Mouse (Mus musculus): ENCODE data around the gene Thoc2. TPM values are rescaled to one million over a fixed set of nuclear protein-coding genes. Genes with fewer than 3 reads are reported as not detected.

Thoc2 gene
- polyA plus RNA-seq, 1 experiment from 2014 or later = 81.0 TPM

DNA sequence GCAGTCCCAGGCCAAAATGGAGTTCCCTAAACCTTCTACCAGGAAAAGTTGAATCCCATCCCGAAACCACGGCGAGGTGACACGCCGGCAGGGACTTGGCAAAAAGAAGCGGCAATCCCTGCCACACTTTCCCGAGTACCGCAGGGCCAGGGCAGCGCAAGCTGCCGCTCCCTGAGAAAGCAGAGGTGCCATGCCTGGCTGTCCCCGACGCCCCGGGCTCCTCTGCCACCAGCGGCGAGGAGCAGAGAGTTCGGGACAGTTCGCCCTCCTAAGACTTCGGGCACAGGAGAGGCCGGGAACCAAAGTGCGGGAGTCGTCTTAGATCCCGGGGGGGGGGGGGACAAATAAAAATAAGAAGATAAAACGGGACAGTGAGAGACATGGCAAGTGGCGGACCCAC is 9.5 kb downstream of the Thoc2 start:
- peak overlapping the region; percentile 71 for H3K9ac ChIP-seq (ENCODE audit: low read depth, low read length)
- H3K4me2 ChIP-seq (ENCODE audit: low read length) = peak overlapping the region; percentile 71
- peak overlapping the region; percentile 83 for H3K27ac ChIP-seq (ENCODE audit: low read length)
- peak overlapping the region; percentile 65 for H3K4me3 ChIP-seq (ENCODE audit: low read depth, low read length)
- peak; percentile 46 for ATAC-seq
- H3K4me1 ChIP-seq (ENCODE audit: control insufficient read depth, insufficient read depth, low read length) = peaks cover 9% of the 10 kb centered on the region
- H3K9me3 ChIP-seq (replicated peaks; ENCODE audit: control insufficient read depth, low read length, poor library complexity, severe bottlenecking) = no peaks in the 10 kb centered on the region
- 11% methylated on average over 24 of the region's 24 CpGs for whole genome bisulfite sequencing
- H3K36me3 ChIP-seq (ENCODE audit: control insufficient read depth, insufficient read depth, low read length) = no peaks in the 10 kb centered on the region
- H3K27me3 ChIP-seq (ENCODE audit: control insufficient read depth, insufficient read depth, low read depth, low read length) = no peaks in the 10 kb centered on the region

DNA sequence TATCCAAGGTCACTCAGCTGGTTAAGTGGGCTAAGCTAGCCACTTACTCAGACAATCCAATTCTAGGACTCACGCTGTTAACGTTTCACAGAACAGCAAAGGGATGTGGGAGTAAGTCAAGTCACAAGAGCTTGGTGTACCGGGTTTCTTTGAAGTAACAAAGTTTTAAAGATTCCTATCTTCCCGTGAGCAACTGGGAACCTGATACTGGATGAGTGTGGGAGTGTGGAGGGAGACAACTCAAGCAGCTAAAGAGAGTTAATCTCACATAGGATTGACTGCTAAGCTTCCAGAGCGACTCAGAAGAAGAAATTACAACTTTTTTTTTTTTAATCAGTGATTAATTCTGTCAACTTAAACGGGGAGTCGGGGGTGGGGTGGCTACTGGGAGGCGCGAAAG is 10.0 kb downstream of the Thoc2 start:
- ATAC-seq = no peak

GRCm38 (mm10) chrX:41884759-41885505 is 35.5 kb downstream of the Thoc2 start:
- no peak overlapping the region for H3K27ac ChIP-seq (ENCODE audit: low read length)
- no peaks in the 10 kb centered on the region for H3K27me3 ChIP-seq (ENCODE audit: control insufficient read depth, insufficient read depth, low read depth, low read length)
- H3K9me3 ChIP-seq (replicated peaks; ENCODE audit: control insufficient read depth, low read length, poor library complexity, severe bottlenecking) = no peaks in the 10 kb centered on the region
- H3K9ac ChIP-seq (ENCODE audit: low read depth, low read length) = no peak overlapping the region
- no peaks in the 10 kb centered on the region for H3K4me1 ChIP-seq (ENCODE audit: control insufficient read depth, insufficient read depth, low read length)
- no peak overlapping the region for H3K4me2 ChIP-seq (ENCODE audit: low read length)
- 64% methylated on average over 4 of the region's 4 CpGs for WGBS
- ATAC-seq = no peak
- H3K36me3 ChIP-seq (ENCODE audit: control insufficient read depth, insufficient read depth, low read length) = no peaks in the 10 kb centered on the region
- H3K4me3 ChIP-seq (ENCODE audit: low read depth, low read length) = no peak overlapping the region

More for the DNA sequence above, 10.0 kb downstream of the Thoc2 start:
- Histone ChIP-seq H3K4me1 (ENCODE audit: control insufficient read depth, insufficient read depth, low read length) (peaks cover 9% of the 10 kb centered on the region), H3K9ac (ENCODE audit: low read depth, low read length) (no peak overlapping the region; the same call in 1 of the 2 replicates), H3K4me2 (ENCODE audit: low read length) (peak overlapping the region; percentile 71), H3K4me3 (ENCODE audit: low read depth, low read length) (peak overlapping the region; percentile 65), H3K9me3 (replicated peaks; ENCODE audit: control insufficient read depth, low read length, poor library complexity, severe bottlenecking) (no peaks in the 10 kb centered on the region), H3K27ac (ENCODE audit: low read length) (no peak overlapping the region), H3K27me3 (ENCODE audit: control insufficient read depth, insufficient read depth, low read depth, low read length) (no peaks in the 10 kb centered on the region), H3K36me3 (ENCODE audit: control insufficient read depth, insufficient read depth, low read length) (no peaks in the 10 kb centered on the region)
- WGBS = 11% methylated on average over 9 of the region's 9 CpGs

DNA sequence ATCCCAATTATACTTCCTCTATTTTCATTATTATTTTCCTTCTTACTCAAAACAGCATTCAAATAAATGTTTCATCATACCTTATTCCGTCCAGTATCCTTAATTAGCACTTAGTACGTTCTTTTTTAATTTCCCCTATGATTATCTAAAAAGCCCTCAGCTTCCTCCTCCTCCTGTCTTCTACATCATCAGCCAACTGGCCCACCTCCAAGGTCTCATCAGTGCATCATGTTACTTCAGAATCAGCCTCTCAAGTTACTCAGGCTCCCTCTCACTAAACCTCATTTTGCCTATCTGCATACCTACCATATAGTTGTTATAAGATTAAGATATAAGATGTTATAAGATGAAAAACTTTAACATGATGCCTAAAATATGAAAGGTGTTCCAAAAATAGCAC is 43.9 kb downstream of the Thoc2 start:
- H3K4me2 ChIP-seq (ENCODE audit: low read length) = no peak overlapping the region
- no peak for ATAC-seq
- H3K4me3 ChIP-seq (ENCODE audit: low read depth, low read length) = no peak overlapping the region
- H3K9ac ChIP-seq (ENCODE audit: low read depth, low read length) = no peak overlapping the region
- 92% methylated on average over 2 of the region's 2 CpGs for WGBS
- no peaks in the 10 kb centered on the region for H3K4me1 ChIP-seq (ENCODE audit: control insufficient read depth, insufficient read depth, low read length)
- no peaks in the 10 kb centered on the region for H3K9me3 ChIP-seq (replicated peaks; ENCODE audit: control insufficient read depth, low read length, poor library complexity, severe bottlenecking)
- no peaks in the 10 kb centered on the region for H3K36me3 ChIP-seq (ENCODE audit: control insufficient read depth, insufficient read depth, low read length)
- no peak overlapping the region for H3K27ac ChIP-seq (ENCODE audit: low read length)
- H3K27me3 ChIP-seq (ENCODE audit: control insufficient read depth, insufficient read depth, low read depth, low read length) = no peaks in the 10 kb centered on the region

- Histone ChIP-seq H3K4me2 (ENCODE audit: low read length) (no peak overlapping the region), H3K4me3 (ENCODE audit: low read depth, low read length) (no peak overlapping the region), H3K36me3 (ENCODE audit: control insufficient read depth, insufficient read depth, low read length) (no peaks in the 10 kb centered on the region), H3K9me3 (replicated peaks; ENCODE audit: control insufficient read depth, low read length, poor library complexity, severe bottlenecking) (no peaks in the 10 kb centered on the region), H3K27ac (ENCODE audit: low read length) (no peak overlapping the region), H3K27me3 (ENCODE audit: control insufficient read depth, insufficient read depth, low read depth, low read length) (no peaks in the 10 kb centered on the region), H3K9ac (ENCODE audit: low read depth, low read length) (no peak overlapping the region), H3K4me1 (ENCODE audit: control insufficient read depth, insufficient read depth, low read length) (no peaks in the 10 kb centered on the region)
- ATAC-seq = no peak
Measured at GRCm38 (mm10) chrX:41837823-41838222, 82.7 kb downstream of the Thoc2 start.

DNA sequence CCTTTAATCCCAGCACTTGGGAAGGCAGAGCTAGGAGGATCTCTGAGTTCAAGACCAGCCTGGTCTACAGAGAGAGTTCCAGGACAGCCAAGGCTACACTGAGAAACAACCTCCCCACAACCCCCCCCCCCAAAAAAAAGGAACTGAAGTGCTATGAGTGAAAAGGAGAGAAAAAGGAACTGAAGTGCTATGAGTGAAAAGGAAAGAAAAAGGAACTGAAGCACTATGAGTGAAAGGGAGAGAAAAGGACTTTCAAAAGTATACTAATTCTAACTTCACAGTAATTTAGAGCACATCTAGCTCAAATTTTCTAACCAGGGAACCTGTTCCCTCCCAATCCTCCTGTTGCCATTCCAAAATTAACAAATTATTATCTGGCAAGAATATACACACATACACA is 114.9 kb downstream of the Thoc2 start:
- Histone ChIP-seq H3K4me1 (ENCODE audit: control insufficient read depth, insufficient read depth, low read length) (no peaks in the 10 kb centered on the region), H3K9me3 (replicated peaks; ENCODE audit: control insufficient read depth, low read length, poor library complexity, severe bottlenecking) (no peaks in the 10 kb centered on the region), H3K36me3 (ENCODE audit: control insufficient read depth, insufficient read depth, low read length) (no peaks in the 10 kb centered on the region), H3K27me3 (ENCODE audit: control insufficient read depth, insufficient read depth, low read depth, low read length) (no peaks in the 10 kb centered on the region), H3K4me2 (ENCODE audit: low read length) (no peak overlapping the region), H3K9ac (ENCODE audit: low read depth, low read length) (no peak overlapping the region), H3K4me3 (ENCODE audit: low read depth, low read length) (no peak overlapping the region), H3K27ac (ENCODE audit: low read length) (no peak overlapping the region)
- no peak for ATAC-seq

DNA sequence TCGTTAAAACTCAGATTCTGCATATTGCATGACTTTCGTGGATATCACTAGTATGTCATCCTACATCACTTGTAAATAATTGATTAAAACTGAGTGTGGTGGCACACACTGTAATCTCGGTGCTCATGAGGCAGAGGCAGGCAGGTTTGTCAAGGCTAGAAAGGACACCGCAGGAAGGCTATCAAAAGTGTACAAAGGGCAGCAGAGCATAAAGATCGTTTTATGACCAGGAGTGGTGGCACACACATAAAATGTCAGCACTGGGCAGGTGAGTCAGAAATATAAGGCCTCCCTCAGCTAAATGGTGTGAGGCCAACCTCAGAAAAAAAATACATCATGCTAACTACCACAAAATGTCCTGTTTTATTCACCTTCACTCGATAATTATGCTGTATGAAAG is 127.2 kb downstream of the Thoc2 start:
- Histone ChIP-seq H3K9me3 (replicated peaks; ENCODE audit: control insufficient read depth, low read length, poor library complexity, severe bottlenecking) (no peaks in the 10 kb centered on the region), H3K4me2 (ENCODE audit: low read length) (no peak overlapping the region), H3K4me3 (ENCODE audit: low read depth, low read length) (no peak overlapping the region), H3K27ac (ENCODE audit: low read length) (no peak overlapping the region), H3K9ac (ENCODE audit: low read depth, low read length) (no peak overlapping the region), H3K4me1 (ENCODE audit: control insufficient read depth, insufficient read depth, low read length) (no peaks in the 10 kb centered on the region), H3K36me3 (ENCODE audit: control insufficient read depth, insufficient read depth, low read length) (no peaks in the 10 kb centered on the region), H3K27me3 (ENCODE audit: control insufficient read depth, insufficient read depth, low read depth, low read length) (no peaks in the 10 kb centered on the region)
- no peak for ATAC-seq
- WGBS = 89% methylated on average over 6 of the region's 6 CpGs

Small RNA genes within 50 kb of the gene (microRNA-seq; reads per million reads assigned to microRNA genes)
- gene Gm44490 = not detected

Other genes with a start within 250 kb of the Thoc2 start
- 10.3 and 10.8 TPM in 2 replicates for gene Xiap, start 139.0 kb upstream of the Thoc2 start, polyA plus RNA-seq (2015; fragmentation: Nextera tagmentation; extraction: Ambion mirVana)
- gene Stag2, start 228.6 kb upstream of the Thoc2 start, polyA plus RNA-seq (2015; fragmentation: Nextera tagmentation; extraction: Ambion mirVana) = 20.7 and 21.5 TPM in 2 replicates

Measured in midbrain, embryonic 16.5 days (tissue).